Mouse (Mus musculus) neural tube, embryonic 15.5 days (tissue): Measurements from ENCODE around the gene Prpf39. TPM values are rescaled to one million over a fixed set of nuclear protein-coding genes. Genes with fewer than 3 reads are reported as not detected.

Source experiments
- polyA plus RNA-seq: library from polyadenylated mRNA; unstranded; fragments of >200 nt; fragmentation: Nextera tagmentation; extraction: Ambion mirVana; gene quantifications from 2 replicates; pipeline ENCODE4 v1.2.1, GENCODE M21; 2015

Prpf39 gene
- polyA plus RNA-seq, 1 experiment from 2014 or later, result 47.1 TPM

Other genes starting within 250 kb of the Prpf39 start
- gene Gm527, start 118.4 kb upstream of the Prpf39 start, polyA plus RNA-seq, result 2.6 and 5.0 TPM in 2 replicates
- 22.7 and 23.4 TPM in 2 replicates for gene Klhl28, start 70.8 kb upstream of the Prpf39 start, polyA plus RNA-seq
- gene Togaram1, start 70.5 kb upstream of the Prpf39 start, polyA plus RNA-seq, result 21.2 and 23.4 TPM in 2 replicates
- gene Fkbp3, start 37.7 kb downstream of the Prpf39 start, polyA plus RNA-seq, result 439 and 458 TPM in 2 replicates
- gene Fancm, start 39.3 kb downstream of the Prpf39 start, polyA plus RNA-seq, result 8.1 TPM in 2 replicates
- 7.4 and 18.2 TPM in 2 replicates for gene Mis18bp1, start 136.3 kb downstream of the Prpf39 start, polyA plus RNA-seq
- gene Wdr20rt, start 189.2 kb downstream of the Prpf39 start, polyA plus RNA-seq, result not detected in 2 replicates